Mouse (Mus musculus) adipocyte (in vitro differentiated cells): ENCODE results near the gene Pum2.
"Not testable (repeated sequence)": the region's sequence is repeated elsewhere in the genome, so short reads cannot be mapped to it uniquely, and the experiment has no call there.

Experiments used
- DNase-seq: peaks from one replicate; pipeline ENCODE4 v3.0.0-alpha.2; 2016; ENCODE audit warnings: low spot score

The Pum2 gene

DNA sequence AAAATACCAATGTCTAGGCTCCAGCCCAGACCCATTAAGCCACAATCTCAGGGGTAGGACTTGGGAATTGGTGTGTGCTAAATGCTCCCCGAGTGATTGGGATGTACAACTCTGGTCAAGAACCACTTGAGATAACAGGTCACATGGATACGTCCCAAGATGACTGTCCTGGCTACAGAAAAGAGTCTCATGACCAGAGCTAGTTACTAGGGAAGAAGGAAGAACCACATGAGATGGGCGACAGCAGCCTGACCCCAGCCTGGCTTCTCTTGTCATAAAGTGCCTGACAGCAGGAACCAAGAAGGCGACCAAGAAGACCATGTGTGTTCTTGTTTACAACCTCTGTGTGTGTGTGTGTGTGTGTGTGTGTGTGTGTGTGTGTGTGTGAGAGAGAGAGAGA is 4.5 kb upstream of the Pum2 start:
- DNase-seq: no peak

DNA sequence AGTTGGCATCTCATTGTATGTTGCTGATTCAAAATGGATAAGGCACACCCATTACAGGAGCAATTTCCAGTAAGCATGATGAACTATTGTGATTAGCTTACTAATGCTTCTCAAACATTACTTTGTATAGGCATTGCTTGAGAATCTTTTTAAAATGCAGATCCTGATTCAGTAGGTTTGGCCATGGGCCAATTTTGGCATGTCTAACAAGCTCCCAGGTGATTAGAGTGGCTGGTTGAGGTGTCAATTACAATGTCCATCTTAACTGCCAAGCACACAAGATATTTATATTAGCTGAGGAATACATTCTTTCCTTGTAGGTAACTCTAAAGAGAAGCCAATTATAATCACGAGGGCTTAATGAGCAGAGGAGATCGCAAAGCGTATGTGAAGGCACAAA is 4.1 kb upstream of the Pum2 start:
- no peak for DNase-seq

DNA sequence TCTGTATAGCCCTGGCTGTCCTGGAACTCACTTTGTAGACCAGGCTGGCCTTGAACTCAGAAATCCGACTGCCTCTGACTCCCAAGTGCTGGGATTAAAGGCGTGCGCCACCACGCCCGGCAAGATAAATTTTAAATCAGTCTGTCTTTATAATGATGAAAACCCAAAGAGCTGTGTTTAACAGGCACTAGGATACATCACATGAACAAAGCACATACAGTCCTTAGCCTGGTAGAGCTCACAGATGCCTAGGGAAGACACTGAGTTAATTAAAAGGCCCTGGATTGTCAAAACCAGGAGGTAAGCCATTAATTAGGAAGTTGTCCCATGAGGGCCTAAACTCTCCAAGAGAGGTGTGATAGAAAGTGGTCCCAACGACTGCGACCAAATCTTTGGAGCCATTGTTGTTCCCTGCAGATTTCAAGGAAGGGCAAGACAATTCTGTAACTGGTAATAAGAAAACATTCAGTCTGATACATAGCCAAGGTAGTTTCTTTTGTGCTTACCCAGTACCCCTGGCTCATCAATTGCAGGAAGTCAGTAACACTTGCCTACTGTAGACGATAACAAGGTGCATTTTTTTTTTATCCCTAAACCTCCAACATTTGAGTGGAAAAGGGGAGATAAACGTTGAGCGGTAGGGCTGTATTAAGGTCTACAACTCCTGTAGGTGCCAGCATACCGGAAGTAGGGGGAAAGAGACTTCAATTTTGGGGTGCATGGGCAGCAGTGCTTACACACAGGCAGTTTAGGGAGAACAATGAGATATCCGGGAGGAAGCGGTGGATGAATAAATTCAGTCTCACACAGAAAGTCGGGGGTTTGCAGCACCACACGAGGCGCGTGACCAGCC is 587 bp upstream of the Pum2 start:
- no peak for DNase-seq

DNA sequence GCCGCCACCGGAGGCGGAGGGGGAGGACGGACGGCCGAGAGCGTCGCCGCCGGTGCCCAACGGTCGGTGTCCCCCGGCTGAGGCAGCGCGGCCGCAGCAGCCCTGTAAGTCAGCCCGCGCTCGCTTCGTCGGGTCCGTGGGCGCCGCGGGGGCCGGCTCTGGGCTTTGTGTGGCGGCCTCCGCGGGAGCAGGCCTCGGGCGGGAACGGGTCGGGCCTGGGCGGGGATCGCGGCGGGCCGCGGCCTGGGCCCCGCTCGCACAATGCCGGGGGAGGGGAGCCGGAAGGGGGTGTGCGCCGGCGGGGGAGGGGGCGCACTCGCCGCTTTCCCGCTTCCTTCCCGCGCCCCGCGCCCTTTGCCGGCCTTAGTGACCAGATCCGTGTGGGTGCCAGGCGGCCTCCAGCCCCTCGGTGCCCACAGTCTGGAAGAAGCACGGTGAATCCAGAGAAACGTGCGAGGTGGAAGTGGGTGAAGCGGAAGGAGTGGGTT is 487 bp downstream of the Pum2 start:
- DNase-seq: no peak

DNA sequence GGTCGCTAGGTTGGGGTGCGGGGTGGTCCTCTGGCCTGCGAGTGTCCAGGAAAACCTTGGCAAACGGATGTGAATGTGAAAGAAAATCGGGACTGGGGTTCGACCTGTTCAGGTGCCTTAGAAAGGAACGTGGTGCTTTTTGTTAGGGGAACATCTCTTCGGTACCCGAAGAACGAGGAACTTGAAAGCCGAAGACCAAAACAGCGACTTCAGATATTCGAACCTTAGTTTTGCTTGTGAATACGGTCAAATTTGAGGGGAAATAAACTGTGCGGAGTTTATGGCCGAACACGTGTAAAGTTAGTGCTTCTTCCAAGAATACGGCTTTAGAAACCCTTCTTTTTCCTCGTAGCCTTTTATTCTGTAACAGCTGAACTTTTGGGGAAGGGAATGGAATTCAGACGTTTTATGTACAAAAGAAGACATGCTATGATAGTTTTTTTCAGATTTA is 982 bp downstream of the Pum2 start:
- peak; percentile 42 for DNase-seq

DNA sequence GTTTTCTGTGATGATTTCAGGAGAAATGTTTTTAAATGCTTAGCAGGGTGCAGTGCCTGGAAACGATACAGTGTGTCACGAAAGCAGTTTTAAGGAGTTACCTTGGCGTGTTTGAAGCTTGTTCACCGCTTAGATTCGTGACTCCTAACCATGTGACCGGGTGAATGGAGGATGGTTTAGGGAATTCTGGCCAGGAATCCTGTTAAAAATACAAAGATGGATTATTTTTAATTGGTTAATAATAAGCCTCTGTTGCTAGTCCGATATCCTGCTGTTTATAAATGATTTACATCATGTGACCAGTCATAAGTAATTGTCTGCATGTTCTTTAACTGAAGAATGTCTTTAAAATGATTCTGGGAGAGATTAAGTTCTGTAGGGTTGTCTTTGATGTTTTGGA is 1.4 kb downstream of the Pum2 start:
- no peak for DNase-seq

DNA sequence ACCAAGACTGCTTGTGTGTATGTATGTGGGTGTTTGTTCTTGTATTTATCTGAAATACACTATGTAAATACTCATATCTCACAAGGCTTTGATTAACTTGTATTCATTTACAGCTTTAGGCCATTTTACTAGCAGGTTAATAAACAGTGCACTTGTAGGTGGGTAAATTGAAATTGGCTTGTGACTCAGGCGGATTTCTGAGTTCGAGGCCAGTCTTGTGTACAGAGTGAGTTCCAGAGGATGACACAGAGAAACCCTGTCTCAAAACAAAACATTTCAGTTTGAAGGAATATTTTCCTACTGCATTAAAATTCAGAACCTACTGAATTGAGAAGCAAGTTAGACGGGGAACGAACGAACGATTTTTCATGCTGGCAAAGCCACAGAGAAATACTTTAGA is 2.4 kb downstream of the Pum2 start:
- DNase-seq: no peak

DNA sequence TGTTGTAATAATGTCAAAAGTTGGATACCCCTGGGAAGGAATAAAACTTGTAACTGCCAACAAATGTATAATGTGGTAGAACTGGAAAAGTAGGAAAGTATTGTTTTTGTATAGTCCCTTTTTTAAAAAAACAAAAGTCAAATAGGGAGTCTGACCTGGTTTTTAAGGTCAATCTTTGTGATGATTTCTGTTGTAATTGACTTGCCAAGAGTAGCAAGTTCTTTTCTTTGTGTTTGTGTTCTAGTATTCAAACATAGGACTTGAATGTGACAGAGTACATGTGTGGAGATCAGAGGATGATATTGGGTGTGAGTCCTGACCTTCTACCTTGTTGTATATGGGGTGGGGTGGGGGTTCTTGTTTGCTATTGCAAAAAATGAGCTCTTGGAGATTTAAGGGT is 4.0 kb downstream of the Pum2 start:
- DNase-seq: no peak

DNA sequence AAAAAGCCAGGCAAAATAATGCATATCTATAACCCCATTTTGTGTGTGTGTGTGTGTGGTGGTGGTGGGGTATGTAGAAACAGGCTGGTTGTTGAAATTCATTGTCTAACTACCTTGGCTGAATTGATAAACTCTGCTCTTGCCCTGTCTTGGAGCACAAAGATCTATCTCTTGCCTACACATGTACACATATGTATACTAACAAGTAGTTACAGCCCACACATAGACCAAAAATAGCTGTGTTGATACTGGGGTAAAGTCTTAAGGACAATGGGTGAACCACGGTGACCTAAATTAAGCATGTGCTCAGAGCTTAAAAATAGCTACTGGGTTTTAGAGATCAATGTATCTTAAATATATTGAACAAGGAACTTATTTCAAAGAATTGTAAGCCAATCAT is 10.3 kb downstream of the Pum2 start:
- DNase-seq: no peak

DNA sequence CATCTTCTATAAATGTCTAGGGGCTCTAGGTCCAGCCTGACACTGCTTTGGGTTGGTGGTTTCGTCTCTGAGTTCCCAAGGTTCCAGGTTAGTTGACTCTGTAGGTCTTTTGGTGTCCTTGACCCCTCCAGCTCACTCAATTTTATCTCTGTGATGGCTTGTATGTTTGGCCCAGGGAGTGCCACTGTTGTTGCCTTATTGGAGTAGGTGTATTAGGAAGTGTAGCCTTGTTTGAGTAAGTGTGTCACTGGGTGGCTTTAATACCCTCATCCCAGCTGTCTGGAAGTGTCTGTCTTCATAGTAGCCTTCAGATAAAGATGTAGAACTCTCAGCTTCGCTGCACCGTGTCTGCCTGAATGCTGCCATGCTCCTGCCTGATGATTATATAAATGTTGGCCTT is 11.1 kb downstream of the Pum2 start:
- DNase-seq: no peak

DNA sequence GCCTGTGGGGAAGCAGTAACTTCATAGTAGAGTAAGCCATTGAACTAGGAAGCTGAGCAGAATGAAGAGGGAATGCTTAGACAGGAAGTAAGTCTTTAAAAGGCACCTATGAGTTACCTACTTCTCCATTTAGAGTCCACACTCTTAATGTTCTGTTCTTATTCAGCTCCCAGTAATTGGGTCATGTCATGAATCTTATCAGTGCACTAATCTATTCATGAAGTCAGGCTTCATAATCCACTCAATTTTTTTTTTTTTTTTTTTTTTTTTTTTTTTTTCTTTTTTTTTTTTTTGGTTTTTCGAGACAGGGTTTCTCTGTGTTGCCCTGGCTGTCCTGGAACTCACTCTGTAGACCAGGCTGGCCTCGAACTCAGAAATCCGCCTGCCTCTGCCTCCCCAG is 15.9 kb downstream of the Pum2 start:
- not testable (repeated sequence) for DNase-seq

DNA sequence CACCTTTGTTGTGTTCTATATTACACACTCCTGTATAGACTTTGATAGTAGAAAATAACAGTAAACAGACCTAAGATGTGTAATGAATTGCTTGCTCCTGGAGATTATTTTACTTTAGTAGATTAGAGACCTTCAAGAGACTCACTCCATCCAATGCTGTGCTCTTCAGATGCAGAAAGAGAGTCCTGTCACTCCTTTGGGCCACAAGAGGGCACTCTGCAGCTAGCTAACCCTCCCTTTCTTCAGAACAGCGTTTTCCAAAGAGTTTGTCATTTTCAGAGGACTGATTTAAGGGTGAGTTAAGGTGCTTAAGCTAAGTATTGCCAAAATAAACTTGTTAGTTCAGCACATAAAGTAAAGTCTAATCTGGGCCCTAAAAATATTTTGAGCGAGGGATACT is 25.0 kb downstream of the Pum2 start:
- DNase-seq: peak; percentile 65

DNA sequence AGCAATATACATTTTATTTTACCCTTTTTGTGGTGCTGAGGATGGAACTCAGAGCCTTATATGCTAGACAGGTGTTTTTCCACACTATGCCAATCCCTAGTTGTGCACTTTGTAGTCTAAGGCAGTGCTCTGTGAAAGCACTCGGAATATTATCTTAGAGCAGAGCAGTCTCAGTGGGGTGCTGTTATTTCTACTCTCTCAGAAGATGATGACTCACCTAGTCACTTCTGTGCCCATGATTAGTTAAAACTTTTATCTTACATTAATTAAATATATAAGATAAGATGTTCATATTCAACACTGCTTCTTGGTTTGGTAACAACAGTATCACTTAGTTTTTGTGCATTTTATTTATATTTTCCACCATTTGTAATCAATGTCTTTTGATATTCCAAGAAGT is 30.1 kb downstream of the Pum2 start:
- no peak for DNase-seq

DNA sequence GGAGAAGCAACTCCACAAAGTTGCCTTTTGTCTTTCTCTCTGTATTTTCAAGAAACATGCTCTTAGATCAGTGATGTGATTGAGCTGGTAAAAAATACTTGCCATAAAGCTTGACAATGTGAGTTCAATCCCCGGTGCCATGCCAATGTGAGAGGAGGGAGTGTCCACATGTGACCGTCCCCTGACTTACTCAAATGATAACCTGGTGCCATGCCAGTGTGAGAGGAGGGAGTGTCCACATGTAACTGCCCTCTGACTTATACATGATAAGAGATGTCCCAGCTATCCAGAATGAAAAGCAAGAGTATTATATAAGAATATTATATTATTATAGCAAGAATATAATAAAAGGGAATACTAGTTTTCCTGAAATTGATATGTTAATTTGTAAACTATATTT is 34.9 kb downstream of the Pum2 start:
- DNase-seq: no peak

DNA sequence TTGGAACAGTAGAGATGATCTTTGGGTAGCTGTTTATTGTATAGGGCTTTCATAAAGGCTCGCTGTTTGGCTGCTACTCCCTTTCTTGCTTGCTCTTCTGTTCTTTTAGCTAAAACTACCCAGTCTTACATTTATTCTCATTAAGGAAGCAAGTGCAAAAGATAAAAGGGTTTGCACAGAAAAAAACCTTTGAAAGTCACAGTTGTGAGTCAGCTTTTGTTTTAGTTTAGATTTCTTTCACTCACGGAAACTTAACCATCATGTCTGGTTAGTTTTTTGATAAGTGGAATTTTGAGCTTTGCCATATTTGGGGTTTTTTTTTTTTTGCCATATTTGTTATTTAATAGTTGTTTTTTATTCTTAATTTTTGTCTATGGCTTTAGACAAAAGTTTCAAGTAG is 38.7 kb downstream of the Pum2 start:
- DNase-seq: no peak

DNA sequence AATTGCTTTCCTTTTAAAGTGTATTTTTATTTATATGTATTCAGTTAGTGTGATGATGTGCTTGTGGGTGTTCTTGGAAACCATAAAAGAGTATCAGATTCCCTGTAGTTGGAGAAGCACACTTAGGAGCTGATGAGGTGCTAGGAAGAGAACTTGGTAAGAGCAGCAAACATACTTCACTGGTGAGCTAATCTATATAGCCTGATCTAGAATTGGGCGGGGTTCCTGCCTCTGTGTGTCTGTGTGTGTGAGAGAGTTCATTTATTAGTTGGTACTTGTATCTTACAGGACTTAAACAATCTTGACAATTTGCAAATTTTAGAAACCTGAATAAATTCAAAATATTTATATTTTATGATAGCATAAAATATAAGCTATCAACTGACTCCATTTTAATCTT is 42.2 kb downstream of the Pum2 start:
- DNase-seq: no peak

DNA sequence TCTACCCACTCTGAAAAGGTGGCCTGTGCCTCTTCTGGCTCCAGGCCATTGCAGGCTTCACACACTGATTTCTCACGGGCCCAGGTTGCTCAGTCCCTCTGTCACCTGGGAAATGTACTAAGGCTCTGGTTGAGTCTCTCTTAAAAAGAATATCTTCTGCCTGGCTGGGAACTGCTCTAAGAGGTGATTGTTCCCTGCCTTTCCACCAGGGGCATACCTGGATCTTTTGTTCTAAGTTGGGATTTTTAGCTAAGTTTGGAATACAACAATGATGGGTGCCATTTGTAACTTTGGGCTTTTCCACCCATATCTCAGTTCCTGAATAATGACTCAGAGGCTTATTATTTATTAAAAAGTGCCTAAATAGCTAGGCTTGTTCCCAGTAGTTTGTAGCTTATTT is 53.0 kb downstream of the Pum2 start:
- DNase-seq: no peak

DNA sequence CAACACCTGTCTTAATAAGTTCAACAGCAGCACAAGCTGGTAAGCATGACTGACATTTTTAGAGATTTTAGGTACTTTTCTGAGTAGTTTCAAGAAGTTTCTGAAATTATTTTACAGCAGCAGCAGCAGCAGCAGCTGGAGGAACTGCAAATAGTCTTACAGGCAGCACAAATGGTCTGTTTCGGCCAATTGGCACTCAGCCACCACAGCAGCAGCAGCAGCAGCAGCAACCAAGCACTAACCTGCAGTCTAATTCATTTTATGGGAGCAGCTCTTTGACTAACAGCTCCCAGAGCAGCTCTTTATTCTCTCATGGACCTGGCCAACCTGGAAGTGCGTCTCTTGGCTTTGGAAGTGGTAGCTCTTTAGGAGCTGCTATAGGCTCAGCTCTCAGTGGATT is 54.8 kb downstream of the Pum2 start:
- DNase-seq: peak; percentile 19

DNA sequence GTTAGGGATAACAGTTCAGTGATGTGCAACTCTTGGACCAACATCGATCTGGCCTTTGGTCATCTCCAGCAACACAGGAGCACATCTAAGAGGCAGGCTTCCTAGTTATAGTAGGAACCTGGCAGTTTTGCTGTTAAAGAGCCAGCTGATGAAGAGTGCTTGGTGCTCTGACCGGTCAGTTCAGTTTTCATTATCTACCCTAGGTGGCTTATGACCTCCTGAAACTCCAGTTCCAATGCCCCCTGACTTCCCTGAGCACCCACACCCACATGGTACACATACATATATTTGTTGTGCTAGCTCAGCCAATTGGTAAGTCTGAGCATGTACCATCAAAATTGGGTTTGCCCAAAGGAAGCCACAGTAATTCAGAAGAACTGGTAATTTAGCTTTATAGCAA is 79.7 kb downstream of the Pum2 start:
- DNase-seq: no peak

DNA sequence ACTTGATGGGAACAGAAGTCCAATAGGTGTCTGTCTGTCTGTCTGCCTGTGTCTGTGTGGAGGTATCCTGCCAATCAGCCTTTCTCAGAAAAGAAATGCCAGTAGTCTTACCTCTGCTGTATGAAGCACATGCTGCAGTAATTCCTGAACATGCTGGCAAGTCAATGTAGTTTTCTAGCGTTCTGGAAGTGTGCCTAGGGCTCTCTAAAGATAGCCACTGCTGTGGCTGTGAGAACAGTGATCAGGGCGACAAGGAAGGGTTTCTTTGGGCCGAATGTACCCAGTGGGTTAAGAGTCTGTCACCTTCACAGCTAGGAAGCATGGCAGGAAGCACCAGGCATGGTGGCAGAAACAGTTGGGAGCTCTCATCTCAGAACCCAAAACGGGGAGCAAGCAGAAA is 80.2 kb downstream of the Pum2 start:
- DNase-seq: no peak

DNA sequence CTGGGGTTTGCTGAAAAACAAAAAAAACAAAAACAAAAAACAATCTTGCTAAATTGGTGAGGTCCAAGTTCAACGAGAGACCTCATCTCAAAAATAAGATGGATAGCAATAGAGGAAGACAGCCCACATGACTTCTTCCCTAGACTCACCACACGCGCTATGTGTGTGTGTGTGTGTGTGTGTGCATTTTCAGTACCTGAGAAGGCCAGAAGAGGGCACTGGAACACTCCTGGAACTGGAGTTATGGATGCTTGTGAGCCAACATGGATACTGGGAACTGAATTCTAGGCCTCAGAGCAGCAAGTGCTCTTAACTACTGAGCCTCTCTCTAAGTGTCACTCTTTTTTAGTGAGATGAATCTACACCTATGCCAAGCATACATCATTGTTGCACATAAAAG is 84.1 kb downstream of the Pum2 start:
- DNase-seq: no peak

DNA sequence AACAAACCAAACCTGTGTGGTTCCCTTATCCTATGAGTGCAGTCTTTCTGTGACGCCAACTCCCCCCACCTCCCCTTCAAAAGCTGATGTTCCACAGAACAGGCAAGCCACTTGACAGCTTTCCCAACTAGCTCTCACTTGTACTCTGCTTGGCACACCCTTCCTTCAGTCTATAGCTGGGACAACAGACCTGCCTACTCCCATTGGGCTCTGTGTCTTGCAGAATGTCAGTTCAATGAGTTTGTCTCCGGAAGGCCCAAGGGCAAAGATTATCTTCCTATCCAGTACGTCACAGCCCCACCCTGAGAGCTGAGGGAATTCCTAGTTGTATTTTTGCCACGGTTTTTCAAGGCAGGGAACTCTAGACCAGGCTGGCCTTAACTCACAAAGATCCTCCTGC is 85.2 kb downstream of the Pum2 start:
- DNase-seq: no peak

DNA sequence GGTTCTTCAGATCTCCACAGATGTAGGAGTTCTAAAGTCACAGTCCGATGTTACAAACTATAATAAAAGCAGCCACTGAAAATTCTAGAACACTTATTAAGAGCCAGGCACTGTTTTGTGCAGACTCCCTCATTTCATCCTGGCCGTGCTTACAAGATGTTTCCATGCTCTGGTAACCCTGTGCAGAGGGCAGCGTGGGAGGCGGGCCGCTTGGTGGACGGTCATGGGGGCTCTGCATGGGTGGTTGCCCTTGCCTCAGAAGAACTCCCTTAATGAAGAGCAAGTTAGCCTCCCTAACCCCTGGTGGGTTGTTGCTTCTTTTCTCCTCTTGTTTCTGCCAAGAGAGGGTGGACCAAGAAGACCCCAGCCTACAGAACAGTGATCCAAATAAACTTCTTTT is 85.8 kb downstream of the Pum2 start:
- DNase-seq: no peak

DNA sequence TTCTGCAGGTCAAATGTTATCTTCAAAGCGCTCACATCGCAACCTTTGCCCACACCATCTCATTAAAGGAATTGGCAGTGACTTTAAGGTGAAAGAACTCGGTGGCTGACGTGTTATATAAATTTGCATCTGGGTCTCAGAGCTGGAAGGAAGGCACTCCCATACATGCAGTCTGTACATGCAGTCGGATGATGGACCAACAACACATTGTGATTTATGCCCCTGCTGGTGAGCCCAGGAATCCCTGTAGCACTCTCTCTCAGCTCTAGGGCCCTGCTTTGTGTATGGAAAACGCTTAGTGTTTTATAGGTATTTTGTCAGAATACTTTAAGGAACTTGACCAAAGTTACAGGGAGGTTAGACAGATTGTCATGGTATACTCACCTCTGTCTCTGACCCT is 86.6 kb downstream of the Pum2 start:
- no peak for DNase-seq
